Mouse (Mus musculus): ENCODE results near the gene Klhl31. TPM values are rescaled to one million over a fixed set of nuclear protein-coding genes. Genes with fewer than 3 reads are reported as not detected.

Klhl31 gene
- 0.08 and 0.17 TPM in 2 replicates for polyA plus RNA-seq (2015; fragmentation: Nextera tagmentation; extraction: Ambion mirVana)

DNA sequence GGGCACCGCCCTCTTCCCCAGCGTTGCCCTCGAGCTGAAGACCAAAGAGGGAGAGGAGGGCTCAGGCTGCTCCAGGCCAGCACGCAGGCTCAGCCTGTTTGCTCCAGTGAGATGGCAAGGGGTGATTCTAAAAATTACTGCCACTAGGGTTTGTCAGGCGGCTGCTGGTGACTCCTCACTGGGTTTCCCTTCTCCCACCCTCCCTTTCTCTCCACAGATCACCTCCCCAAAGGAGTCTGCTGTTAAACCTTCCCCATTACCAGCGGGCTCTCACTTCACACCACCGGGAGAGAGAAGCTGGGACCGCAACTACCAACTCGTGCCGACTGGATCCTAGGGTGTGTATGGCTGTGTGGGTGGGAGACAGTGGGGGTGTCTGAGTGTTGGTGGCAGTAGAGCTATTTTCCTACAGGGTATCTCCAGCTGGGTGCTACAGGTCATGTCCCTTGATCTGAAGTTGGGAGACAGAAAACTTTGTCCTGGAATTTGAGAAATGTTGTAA is at the start of gene Klhl31:
Gene Klhl31 (plus strand): TSS at position 51 of the 502 bp plus-strand sequence.
- H3K27ac ChIP-seq (replicated peaks), result no peak within 1 kb of the TSS
- H3K4me2 ChIP-seq (replicated peaks; ENCODE audit: low read depth), result no peak within 1 kb of the TSS
- H3K36me3 ChIP-seq (ENCODE audit: control insufficient read depth, insufficient read depth, low read length), result no peaks in the 10 kb centered on the region
- no peaks in the 10 kb centered on the region for H3K27me3 ChIP-seq (ENCODE audit: control insufficient read depth, insufficient read depth, low read length)
- H3K4me1 ChIP-seq (replicated peaks; ENCODE audit: control insufficient read depth, insufficient read depth), result no peaks in the 10 kb centered on the region
- H3K9me3 ChIP-seq (ENCODE audit: control insufficient read depth, low read length), result no peaks in the 10 kb centered on the region
- ATAC-seq (ENCODE audit: low FRiP score, low TSS enrichment) (no peak), DNase-seq (ENCODE audit: low spot score) (no peak)
- no peak within 1 kb of the TSS for H3K9ac ChIP-seq (ENCODE audit: low read length)
- WGBS, result 22% methylated on average over 10 of the region's 10 CpGs
- no peak within 1 kb of the TSS for H3K4me3 ChIP-seq (ENCODE audit: low read depth, low read length)
- no peak for TF ChIP-seq EP300 (optimal IDR thresholded peaks at IDR 0.05)
- TF ChIP-seq CTCF (IDR thresholded peaks at IDR 0.05; ENCODE audit: low read depth), result no peak

DNA sequence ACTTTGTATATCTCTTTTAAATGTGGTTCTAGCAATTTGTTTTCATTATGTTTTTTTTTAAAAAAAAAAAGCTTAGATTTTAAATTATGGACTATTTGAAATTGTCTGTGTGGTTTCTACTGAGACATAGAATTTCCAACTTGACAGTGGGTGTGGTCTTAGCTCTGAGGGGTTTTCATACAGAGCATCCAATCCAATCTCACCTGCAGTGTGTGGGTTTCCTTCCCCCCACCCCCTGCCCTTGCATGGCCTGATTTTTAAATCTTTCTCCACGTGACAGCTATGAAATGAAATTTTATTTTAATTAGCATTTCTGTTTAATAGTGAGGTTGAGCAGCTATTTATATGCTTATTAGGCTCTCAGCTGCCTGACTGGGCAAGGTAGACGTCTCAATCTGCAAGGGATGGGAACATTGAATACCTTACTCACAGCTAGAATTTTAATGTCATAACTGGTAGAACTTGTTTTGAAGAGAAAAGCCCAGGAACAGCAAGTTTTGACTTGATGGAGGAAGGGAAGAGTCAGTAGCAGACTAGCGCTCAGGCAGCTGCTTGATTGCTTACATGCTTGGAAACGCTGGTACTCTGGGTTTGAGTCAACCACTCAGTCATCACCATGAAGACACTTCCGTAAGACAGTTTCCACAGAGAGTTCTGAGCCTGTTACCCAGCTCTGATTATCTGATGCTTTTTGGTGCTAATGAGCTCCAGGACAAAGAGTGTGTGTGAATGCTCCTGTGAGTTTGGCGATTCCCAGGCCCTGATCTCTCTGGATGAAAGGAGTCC is 49.3 kb upstream of the Klhl31 start:
- WGBS, result 66% methylated on average over 6 of the region's 6 CpGs
- H3K9me3 ChIP-seq (ENCODE audit: control insufficient read depth, low read length), result no peaks in the 10 kb centered on the region
- TF ChIP-seq CTCF (IDR thresholded peaks at IDR 0.05; ENCODE audit: low read depth), result no peak
- peak; percentile 58 for TF ChIP-seq EP300 (optimal IDR thresholded peaks at IDR 0.05)
- no peak overlapping the region for H3K4me3 ChIP-seq (ENCODE audit: low read depth, low read length)
- no peaks in the 10 kb centered on the region for H3K4me1 ChIP-seq (replicated peaks; ENCODE audit: control insufficient read depth, insufficient read depth)
- no peaks in the 10 kb centered on the region for H3K27me3 ChIP-seq (ENCODE audit: control insufficient read depth, insufficient read depth, low read length)
- H3K36me3 ChIP-seq (ENCODE audit: control insufficient read depth, insufficient read depth, low read length), result no peaks in the 10 kb centered on the region
- DNase-seq (ENCODE audit: low spot score) (no peak), ATAC-seq (ENCODE audit: low FRiP score, low TSS enrichment) (no peak)
- peak overlapping the region; percentile 61 for H3K27ac ChIP-seq (replicated peaks)
- no peak overlapping the region for H3K9ac ChIP-seq (ENCODE audit: low read length)
- H3K4me2 ChIP-seq (replicated peaks; ENCODE audit: low read depth), result no peak overlapping the region

DNA sequence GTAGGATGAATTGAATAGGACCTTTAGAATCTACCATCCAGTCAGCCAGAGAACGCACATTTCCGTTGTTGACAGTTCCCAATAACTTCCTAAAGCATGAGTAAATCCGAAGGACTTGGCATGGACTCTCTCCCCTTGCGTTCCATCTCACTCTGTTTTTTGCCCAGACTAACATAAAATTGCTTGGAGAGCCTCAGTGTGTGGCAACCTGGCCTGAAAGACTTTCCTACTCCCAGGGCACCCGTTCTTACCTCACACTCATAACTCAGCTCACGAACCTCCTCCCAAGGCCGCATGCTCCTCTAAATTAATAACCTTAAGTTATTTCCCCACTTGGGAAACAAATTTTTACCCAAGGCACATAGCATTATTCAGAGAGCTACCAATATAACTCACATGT is 48.7 kb upstream of the Klhl31 start:
- ATAC-seq (ENCODE audit: low FRiP score, low TSS enrichment) (no peak), DNase-seq (ENCODE audit: low spot score) (no peak)
- no peak overlapping the region for H3K4me3 ChIP-seq (ENCODE audit: low read depth, low read length)
- no peak overlapping the region for H3K9ac ChIP-seq (ENCODE audit: low read length)
- no peak overlapping the region for H3K4me2 ChIP-seq (replicated peaks; ENCODE audit: low read depth)
- peak overlapping the region; percentile 61 for H3K27ac ChIP-seq (replicated peaks)
- H3K36me3 ChIP-seq (ENCODE audit: control insufficient read depth, insufficient read depth, low read length), result no peaks in the 10 kb centered on the region
- H3K27me3 ChIP-seq (ENCODE audit: control insufficient read depth, insufficient read depth, low read length), result no peaks in the 10 kb centered on the region
- 77% methylated on average over 7 of the region's 7 CpGs for WGBS
- H3K9me3 ChIP-seq (ENCODE audit: control insufficient read depth, low read length), result no peaks in the 10 kb centered on the region
- TF ChIP-seq CTCF (IDR thresholded peaks at IDR 0.05; ENCODE audit: low read depth), result no peak
- TF ChIP-seq EP300 (optimal IDR thresholded peaks at IDR 0.05), result no peak
- no peaks in the 10 kb centered on the region for H3K4me1 ChIP-seq (replicated peaks; ENCODE audit: control insufficient read depth, insufficient read depth)

DNA sequence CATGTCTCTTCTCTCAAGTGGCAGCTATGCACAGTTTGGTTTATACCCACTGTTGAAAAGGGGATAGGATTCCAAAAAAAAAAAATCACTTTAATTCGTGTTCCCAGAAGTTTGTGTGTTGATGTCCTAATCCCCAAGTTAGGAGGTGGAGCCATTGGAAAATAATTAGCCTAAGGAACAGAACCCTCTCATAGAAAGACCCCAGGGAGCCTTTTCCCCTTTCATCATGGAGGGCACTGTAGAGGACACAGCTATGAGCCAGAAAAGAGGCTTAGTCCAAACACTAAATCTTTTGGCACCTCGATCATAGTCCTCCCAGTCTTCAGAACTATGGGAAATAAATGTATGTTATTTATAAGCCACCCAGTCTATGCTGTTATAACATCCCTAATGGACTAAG is 46.8 kb upstream of the Klhl31 start:
- Histone ChIP-seq H3K4me3 (ENCODE audit: low read depth, low read length) (no peak overlapping the region), H3K4me2 (replicated peaks; ENCODE audit: low read depth) (no peak overlapping the region), H3K27ac (replicated peaks) (no peak overlapping the region), H3K4me1 (replicated peaks; ENCODE audit: control insufficient read depth, insufficient read depth) (no peaks in the 10 kb centered on the region), H3K9ac (ENCODE audit: low read length) (no peak overlapping the region), H3K36me3 (ENCODE audit: control insufficient read depth, insufficient read depth, low read length) (no peaks in the 10 kb centered on the region), H3K27me3 (ENCODE audit: control insufficient read depth, insufficient read depth, low read length) (no peaks in the 10 kb centered on the region), H3K9me3 (ENCODE audit: control insufficient read depth, low read length) (no peaks in the 10 kb centered on the region)
- 35% methylated on average over 2 of the region's 2 CpGs for WGBS
- DNase-seq (ENCODE audit: low spot score) (no peak), ATAC-seq (ENCODE audit: low FRiP score, low TSS enrichment) (no peak; the same call in 1 of the 2 replicates)
- TF ChIP-seq CTCF (IDR thresholded peaks at IDR 0.05; ENCODE audit: low read depth) (no peak), EP300 (optimal IDR thresholded peaks at IDR 0.05) (no peak)

DNA sequence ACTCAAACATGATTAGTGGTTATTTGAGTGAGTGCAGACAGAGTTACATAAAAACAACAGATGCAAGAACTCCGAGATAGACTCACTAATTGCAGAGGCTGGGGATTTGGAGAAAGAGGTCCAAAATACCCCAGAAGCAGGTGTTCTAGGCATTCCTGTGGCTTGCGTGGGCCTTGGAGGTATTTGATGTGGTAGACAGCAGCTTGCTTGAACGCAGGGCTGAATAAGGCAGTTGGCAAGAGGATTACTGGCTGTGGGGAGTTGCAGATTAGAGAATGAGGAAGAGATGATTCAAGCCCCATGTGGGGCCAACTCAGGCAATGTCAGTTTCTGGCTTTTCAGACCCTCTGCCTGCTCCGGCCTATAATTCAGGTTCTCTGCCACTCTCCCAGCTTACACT is 43.9 kb upstream of the Klhl31 start:
- TF ChIP-seq EP300 (optimal IDR thresholded peaks at IDR 0.05), result no peak
- no peak for TF ChIP-seq CTCF (IDR thresholded peaks at IDR 0.05; ENCODE audit: low read depth)
- WGBS, result 52% methylated on average over 4 of the region's 4 CpGs
- DNase-seq (ENCODE audit: low spot score) (no peak), ATAC-seq (ENCODE audit: low FRiP score, low TSS enrichment) (no peak)
- Histone ChIP-seq H3K9me3 (ENCODE audit: control insufficient read depth, low read length) (no peaks in the 10 kb centered on the region), H3K27me3 (ENCODE audit: control insufficient read depth, insufficient read depth, low read length) (no peaks in the 10 kb centered on the region), H3K4me3 (ENCODE audit: low read depth, low read length) (no peak overlapping the region), H3K36me3 (ENCODE audit: control insufficient read depth, insufficient read depth, low read length) (no peaks in the 10 kb centered on the region), H3K4me2 (replicated peaks; ENCODE audit: low read depth) (no peak overlapping the region), H3K4me1 (replicated peaks; ENCODE audit: control insufficient read depth, insufficient read depth) (no peaks in the 10 kb centered on the region), H3K9ac (ENCODE audit: low read length) (no peak overlapping the region), H3K27ac (replicated peaks) (no peak overlapping the region)

DNA sequence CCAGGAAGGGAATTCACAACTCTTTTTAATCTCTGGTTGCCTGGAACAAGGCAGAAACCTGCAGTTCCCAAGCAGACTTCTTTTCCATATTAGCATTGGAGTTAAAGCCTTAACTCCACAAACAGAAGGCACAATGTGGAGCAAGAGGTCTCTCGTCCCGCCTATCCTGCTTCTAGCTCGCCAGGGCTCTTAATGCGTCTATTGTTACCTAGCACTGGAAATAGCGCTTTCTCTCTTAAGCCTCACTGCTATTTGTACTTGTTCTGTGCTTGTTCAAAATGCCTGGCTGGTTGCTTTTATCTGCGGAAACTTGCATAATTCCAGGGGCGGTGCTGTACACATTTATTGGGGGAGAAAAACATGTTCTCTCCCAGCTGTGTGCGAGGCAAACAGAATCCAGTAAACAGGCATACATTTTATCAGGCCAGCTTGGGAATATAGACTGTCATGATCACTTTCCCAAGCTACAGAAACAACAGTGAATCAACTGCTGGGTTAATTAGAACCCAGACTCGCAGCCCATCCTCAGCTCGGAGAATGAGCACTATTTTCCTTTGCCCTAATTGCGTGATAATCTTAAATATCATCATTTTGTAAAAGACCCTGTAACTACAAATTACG is 41.2 kb upstream of the Klhl31 start:
- DNase-seq (ENCODE audit: low spot score), result no peak
- H3K4me2 ChIP-seq (replicated peaks; ENCODE audit: low read depth), result no peak overlapping the region
- no peak overlapping the region for H3K9ac ChIP-seq (ENCODE audit: low read length)
- H3K4me3 ChIP-seq (ENCODE audit: low read depth, low read length), result no peak overlapping the region
- no peaks in the 10 kb centered on the region for H3K9me3 ChIP-seq (ENCODE audit: control insufficient read depth, low read length)
- no peak for ATAC-seq (ENCODE audit: low FRiP score, low TSS enrichment)
- WGBS, result 43% methylated on average over 12 of the region's 12 CpGs
- H3K27ac ChIP-seq (replicated peaks), result no peak overlapping the region
- no peaks in the 10 kb centered on the region for H3K4me1 ChIP-seq (replicated peaks; ENCODE audit: control insufficient read depth, insufficient read depth)
- TF ChIP-seq CTCF (IDR thresholded peaks at IDR 0.05; ENCODE audit: low read depth), result no peak
- no peak for TF ChIP-seq EP300 (optimal IDR thresholded peaks at IDR 0.05)
- no peaks in the 10 kb centered on the region for H3K27me3 ChIP-seq (ENCODE audit: control insufficient read depth, insufficient read depth, low read length)
- H3K36me3 ChIP-seq (ENCODE audit: control insufficient read depth, insufficient read depth, low read length), result no peaks in the 10 kb centered on the region
